Mouse (Mus musculus) adipocyte (in vitro differentiated cells): ENCODE measurements around the gene Olfr680-ps1.
A peak's percentile ranks its signal among the peaks of the same experiment; 100 is the strongest.
"Not testable (repeated sequence)": the region's sequence is repeated elsewhere in the genome, so short reads cannot be mapped to it uniquely, and the experiment has no call there.

Experiments
- DNase-seq: peaks from one replicate; pipeline ENCODE4 v3.0.0-alpha.2; 2016; ENCODE audit warnings: low spot score

Olfr680-ps1 gene

DNA sequence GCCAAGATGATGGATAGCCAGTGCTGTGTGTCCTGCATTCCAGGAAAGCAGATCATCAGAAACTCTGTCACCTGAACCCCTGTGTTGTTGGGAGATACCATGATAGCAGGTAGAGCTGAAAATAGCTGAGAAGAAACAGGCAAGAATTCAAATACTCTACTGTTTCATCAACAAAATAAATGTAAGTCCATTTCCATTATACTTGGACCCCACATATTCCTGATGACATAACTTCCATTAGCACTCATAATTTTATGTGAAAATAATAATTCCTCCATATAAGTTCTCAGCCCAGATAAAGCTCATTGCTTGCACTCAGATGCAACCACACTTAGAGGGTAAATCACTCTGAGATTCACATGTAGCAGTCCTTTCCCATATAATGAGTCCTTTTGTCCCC, at the start of gene Olfr680-ps1:
Olfr680-ps1 (minus strand) TSS at position 101 of the 400 bp plus-strand sequence.
- DNase-seq: not testable (repeated sequence)

DNA sequence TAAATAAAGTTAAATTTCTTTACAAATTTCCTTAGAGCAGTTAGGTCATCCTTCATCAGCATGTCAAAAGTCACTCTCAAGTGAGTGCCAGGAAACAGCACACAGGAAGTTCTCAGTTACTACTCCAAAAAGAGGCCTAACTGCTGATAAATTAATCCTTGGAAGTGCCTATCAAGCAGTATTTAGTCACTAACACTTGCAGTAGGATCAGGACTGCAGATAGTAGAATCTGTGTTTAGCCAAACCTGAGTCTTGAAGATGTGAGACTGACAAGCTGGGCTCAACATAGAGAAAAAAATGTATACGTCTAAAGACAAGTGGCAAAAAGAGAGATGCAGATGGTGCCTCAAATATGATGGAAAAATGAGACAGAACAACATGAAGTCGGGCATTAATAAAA, 48.7 kb upstream of the Olfr680-ps1 start:
- no peak for DNase-seq

DNA sequence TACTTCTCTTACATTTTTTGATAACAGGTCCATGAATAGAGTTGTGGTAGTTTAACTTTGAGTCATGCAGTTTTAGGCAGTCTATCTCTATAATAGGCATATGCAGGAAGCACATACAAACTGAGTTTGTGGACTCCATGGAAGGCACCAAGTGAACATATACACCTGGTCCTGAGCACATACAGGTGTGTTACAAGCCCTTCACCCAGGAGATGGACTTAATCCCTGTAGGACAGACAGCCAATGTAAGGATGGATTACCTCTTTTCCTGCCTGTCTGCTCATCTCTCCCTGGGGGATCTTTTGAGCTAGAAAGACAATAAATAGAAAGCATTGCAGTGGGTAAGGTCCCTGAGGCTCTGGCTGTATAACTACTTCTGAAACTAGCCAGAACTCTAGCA, 23.9 kb upstream of the Olfr680-ps1 start, which contains the start of gene Olfr681:
Olfr681 (plus strand) TSS at position 301 of the 400 bp plus-strand sequence.
- no peak for DNase-seq

DNA sequence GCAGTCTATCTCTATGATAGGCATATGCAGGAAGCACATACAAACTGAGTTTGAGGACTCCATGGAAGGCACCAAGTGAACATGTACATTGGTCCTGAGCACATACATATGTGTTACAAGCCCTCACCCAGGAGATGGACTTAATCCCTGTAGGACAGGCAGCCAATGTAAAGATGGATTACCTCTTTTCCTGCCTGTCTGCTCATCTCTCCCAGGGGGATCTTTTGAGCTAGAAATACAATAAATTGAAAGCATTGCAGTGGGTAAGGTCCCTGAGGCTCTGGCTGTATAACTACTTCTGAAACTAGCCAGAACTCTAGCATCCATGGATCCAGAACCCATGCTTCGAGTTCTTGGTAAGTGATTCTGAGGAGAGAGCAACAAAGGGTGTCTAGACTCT, 11.7 kb downstream of the Olfr680-ps1 start, which contains the start of gene Olfr679:
Olfr679 (plus strand) TSS at position 301 of the 400 bp plus-strand sequence.
- DNase-seq: no peak

DNA sequence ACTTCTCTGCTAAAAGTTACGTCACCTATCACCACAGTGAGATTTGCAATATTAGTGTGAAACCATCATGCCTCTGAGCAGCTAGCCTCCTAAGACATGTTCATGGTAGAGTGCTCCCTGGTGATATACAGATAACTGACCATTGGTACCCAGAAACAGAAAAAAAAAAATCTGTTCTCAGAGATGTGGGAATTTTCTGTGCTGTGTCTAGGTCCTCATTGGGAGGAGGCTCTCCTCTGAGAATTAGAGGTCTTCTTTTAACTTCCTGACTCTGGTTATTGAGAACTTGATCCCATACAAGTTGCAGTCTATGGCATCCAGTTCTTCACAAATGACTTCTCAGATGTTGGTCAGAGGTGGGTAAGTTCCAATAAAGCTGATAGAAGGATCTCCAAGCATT, 28.4 kb downstream of the Olfr680-ps1 start, which contains the start of gene Olfr678:
Olfr678 (plus strand) TSS at position 301 of the 400 bp plus-strand sequence.
- DNase-seq: no peak

DNA sequence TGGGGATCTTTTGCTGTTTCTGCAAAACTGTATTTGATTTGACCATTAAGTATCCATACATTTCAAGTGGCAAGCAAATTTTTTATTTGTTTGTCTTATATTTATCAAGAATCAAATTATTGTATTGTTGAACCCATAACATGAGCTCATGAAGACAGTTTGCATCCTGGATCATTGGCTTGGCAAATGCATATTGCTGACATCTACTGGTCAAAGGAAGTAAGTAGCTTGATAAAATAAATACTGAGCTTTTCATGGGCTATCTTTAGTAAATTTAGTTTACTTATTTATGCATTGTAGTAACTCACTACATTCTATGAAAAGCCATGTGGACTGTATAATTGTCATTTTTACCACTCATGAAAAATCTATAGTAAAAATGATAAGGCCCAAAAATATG, 33.7 kb downstream of the Olfr680-ps1 start:
- peak; percentile 5 for DNase-seq
